Mouse (Mus musculus): ENCODE measurements around the gene Mybpc2.
A peak's percentile ranks its signal among the peaks of the same experiment; 100 is the strongest.

The Mybpc2 gene

GRCm38 (mm10) chr7:44485572-44486195, 38.8 kb downstream of the Mybpc2 start:
- DNase-seq (ENCODE audit: low read depth) = no peak

DNA sequence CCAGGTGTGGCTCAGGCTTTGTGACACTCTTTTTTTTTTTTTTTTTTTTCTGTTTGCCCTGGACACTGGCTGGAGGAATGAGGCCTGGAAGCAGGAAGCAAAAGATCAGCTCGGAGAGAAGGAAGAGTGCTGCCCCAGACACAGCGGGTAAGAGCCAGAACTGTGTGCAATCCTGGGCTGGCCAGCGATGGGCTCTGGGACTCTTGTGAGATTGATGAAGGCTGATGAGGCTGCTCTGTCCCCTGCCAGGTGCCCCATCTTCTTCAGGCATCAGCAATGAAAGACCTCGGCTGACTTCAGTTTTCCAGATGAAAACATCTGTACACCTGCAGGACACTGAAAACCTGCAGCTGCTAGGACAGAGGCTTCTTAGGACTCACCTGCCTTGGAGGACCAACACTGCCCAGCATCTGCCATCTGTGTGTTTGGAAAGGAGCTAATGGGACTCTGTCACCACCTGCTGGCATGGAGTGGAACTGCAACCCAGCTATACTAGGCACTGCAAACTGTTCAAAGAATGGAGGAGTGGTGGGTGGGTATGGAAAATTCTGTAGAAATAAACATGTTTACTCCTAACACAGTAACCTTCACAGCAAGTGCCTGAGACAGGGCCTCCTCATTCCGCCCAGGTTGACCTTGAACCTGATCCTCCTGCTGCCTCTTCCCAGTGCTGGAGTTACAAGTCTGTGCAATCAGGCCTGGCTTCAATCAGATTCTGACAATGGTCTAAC, 39.5 kb downstream of the Mybpc2 start:
- DNase-seq (ENCODE audit: low read depth) = peak; percentile 32

- no peak for DNase-seq (ENCODE audit: low read depth)
Measured at GRCm38 (mm10) chr7:44484109-44484508, 40.3 kb downstream of the Mybpc2 start.

- DNase-seq (ENCODE audit: low read depth) = no peak
Measured at GRCm38 (mm10) chr7:44482836-44483435, 41.5 kb downstream of the Mybpc2 start.

GRCm38 (mm10) chr7:44475046-44475614, 49.3 kb downstream of the Mybpc2 start:
- DNase-seq (ENCODE audit: low read depth) = no peak

GRCm38 (mm10) chr7:44474419-44474818, 50.0 kb downstream of the Mybpc2 start:
- no peak for DNase-seq (ENCODE audit: low read depth)

- DNase-seq (ENCODE audit: low read depth) = no peak
Measured at GRCm38 (mm10) chr7:44472961-44473646, 51.4 kb downstream of the Mybpc2 start.

DNA sequence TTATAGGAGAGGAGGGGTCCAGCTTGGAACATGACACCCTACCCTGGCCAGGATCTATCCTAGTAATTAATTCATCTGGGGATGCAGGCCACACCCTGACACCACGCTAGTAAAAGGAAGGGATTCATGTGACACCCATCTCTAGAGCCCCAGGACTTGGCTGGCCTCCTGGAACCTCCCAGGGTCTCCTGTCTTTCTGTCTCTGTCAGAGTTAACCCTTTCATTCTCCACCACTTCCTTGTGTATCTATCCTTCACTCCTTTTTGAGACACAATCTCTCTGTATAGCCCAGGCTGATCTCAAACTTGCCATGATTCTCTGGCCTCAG, 51.9 kb downstream of the Mybpc2 start:
- DNase-seq (ENCODE audit: low read depth) = no peak

GRCm38 (mm10) chr7:44471880-44472557, 52.4 kb downstream of the Mybpc2 start:
- DNase-seq (ENCODE audit: low read depth) = no peak

DNA sequence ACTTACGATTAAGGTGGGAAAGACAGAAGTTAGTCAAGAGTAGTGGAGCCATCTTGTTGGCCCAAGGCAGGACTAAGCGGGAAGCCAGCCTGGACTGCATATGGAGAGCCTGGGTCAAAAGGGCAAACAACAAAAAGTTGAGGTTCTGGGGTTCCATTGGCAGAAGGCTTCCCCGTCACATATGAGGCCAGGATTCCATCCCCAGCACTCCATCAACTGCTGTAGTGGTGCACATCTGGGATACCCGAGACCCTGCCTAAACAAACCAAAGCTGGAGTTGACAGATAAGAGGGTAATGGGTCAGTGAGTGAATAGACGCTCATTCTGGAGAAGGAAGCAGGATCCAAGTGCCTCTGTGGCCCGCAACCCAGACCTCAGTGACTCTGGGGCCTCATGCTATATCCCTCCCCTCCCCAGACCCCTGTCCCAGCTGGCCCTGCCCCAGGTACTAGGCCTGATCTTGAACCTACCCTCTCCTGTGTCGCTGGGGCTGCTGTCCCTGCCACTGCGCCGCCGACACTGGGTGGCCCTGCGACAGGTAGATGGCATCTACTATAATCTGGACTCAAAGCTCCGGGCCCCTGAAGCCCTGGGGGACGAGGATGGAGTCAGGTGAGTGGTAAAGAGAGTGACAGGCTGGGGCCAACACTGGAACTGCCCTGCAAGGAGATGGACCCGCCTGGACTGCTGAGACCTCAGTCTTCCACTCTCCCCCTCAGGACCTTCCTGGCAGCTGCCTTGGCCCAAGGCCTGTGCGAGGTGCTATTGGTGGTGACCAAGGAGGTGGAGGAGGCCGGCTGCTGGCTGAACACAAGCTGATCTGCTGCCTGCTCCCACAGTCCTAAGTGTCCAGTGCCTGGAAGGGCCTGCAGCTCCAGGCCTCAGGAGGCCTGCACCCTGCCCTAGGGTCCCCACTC, 53.5 kb downstream of the Mybpc2 start:
- DNase-seq (ENCODE audit: low read depth) = no peak

- DNase-seq (ENCODE audit: low read depth) = no peak
Measured at GRCm38 (mm10) chr7:44469677-44470675, 54.5 kb downstream of the Mybpc2 start.

DNA sequence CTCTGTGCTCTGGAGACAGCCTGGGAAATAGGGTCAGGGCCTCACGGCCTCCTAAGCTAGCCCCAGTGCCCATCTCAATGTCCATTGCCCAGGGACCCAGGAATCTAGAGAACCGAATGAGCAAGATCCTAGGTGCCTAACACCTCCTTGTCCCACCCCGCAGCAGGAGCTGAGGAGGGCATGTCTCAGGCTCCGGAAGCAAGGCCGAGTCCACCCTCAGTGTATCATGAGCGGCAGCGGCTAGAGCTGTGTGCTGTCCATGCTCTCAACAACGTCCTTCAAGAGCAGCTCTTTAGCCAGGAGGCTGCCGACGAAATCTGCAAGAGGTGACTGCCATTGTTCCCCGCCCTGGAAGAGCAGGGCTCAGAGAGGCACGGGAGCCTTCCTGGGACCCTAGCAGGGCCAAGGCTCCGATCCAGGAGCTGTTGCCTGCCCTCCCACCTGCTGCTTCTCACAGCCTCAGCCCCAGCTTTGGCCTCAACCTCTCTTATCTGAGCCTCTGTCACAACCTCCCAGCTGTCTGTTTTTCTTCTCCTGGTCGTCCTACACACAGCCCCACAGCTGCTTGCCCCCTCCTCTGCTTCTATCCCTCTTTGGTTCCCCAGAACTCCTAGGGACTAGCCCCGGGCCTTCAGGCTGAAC, 55.7 kb downstream of the Mybpc2 start:
- no peak for DNase-seq (ENCODE audit: low read depth)

DNA sequence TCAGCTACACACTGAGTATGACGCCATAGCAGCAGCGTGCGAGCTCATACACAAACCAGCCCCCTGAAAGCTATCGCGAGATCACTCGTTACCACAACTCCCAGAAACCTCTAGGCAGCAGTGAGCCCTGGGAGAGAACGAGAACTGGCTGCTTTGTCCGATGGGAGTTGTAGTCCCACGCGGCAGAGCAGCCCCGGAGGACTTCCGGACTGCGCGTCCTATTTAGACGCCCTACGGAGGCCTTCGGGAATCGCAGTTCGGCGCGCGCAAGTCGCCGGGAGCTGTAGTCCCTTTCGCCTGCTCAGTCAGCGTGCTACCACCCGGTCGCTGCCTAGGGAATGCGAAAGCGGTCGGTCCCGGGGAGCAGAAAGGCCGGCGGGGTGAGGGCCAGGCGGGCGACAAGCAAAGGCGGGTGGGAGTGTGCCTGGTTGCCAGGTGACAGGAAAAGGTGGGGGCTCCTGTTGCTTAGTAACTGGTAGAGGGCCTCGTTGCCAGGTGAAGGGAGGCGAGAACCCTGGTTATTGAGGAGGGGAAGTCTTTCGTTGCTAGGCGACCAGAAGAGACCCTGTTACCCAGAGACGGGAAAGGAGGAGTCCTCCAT, 56.5 kb downstream of the Mybpc2 start, which contains the start of gene Josd2:
TSS of gene Josd2 (plus strand) at position 170 of the 601 bp plus-strand sequence.
- peak; percentile 98 for DNase-seq (ENCODE audit: low read depth)

DNA sequence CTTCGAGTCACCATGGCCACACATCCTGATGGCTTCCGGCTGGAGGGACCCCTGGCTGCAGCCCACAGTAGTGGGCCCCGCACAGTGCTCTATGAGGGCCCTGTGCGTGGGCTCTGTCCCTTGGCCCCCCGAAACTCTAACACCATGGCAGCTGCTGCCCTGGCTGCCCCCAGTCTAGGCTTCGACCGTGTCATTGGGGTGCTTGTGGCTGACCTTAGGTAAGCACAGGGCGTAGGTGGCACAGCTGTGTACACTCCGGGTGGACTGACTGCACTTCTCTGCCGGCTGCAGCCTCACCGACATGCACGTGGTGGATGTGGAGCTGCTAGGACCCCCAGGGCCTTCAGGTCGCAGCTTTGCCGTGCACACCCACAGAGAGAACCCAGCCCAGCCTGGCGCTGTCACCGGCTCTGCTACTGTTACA, 57.6 kb downstream of the Mybpc2 start:
- no peak for DNase-seq (ENCODE audit: low read depth)

- DNase-seq (ENCODE audit: low read depth) = no peak
Measured at GRCm38 (mm10) chr7:44466006-44466887, 58.2 kb downstream of the Mybpc2 start.

GRCm38 (mm10) chr7:44465111-44465510, 59.3 kb downstream of the Mybpc2 start, which contains the start of gene Aspdh:
Gene Aspdh (plus strand): TSS chr7:44465391.
- no peak for DNase-seq (ENCODE audit: low read depth)

- no peak for DNase-seq (ENCODE audit: low read depth)
Measured at GRCm38 (mm10) chr7:44464511-44464910, 59.9 kb downstream of the Mybpc2 start.

Data from fibroblast of lung, adult 2 months (primary cell).